Mouse (Mus musculus): Measurements from ENCODE around the gene Nudt22.
A peak's percentile ranks its signal among the peaks of the same experiment; 100 is the strongest.
"Not testable (repeated sequence)": the region's sequence is repeated elsewhere in the genome, so short reads cannot be mapped to it uniquely, and the experiment has no call there.

The Nudt22 gene

GRCm38 (mm10) chr19:6995255-6995991 lies 494 bp downstream of the Nudt22 start:
- no peak for DNase-seq (ENCODE audit: low spot score)

GRCm38 (mm10) chr19:6994489-6994888 lies 1.4 kb downstream of the Nudt22 start:
- DNase-seq (ENCODE audit: low spot score): no peak

GRCm38 (mm10) chr19:6994002-6994401 lies 1.9 kb downstream of the Nudt22 start:
- DNase-seq (ENCODE audit: low spot score): no peak

GRCm38 (mm10) chr19:6993011-6993770 lies 2.7 kb downstream of the Nudt22 start:
- no peak for DNase-seq (ENCODE audit: low spot score)

- peak; percentile 97 for DNase-seq (ENCODE audit: low spot score)
These were observed 3.7 kb downstream of the Nudt22 start, which contains the start of gene Dnajc4 for GRCm38 (mm10) chr19:6992011-6992858. Gene Dnajc4, minus strand, starts transcription at chr19:6992572.

- DNase-seq (ENCODE audit: low spot score): not testable (repeated sequence)
These were observed 4.8 kb downstream of the Nudt22 start for GRCm38 (mm10) chr19:6991166-6991565.

GRCm38 (mm10) chr19:6990712-6991111 lies 5.2 kb downstream of the Nudt22 start:
- no peak for DNase-seq (ENCODE audit: low spot score)

GRCm38 (mm10) chr19:6989251-6989650 lies 6.7 kb downstream of the Nudt22 start:
- DNase-seq (ENCODE audit: low spot score): no peak

GRCm38 (mm10) chr19:6987904-6988285 lies 8.0 kb downstream of the Nudt22 start:
- no peak for DNase-seq (ENCODE audit: low spot score)

- peak; percentile 58 for DNase-seq (ENCODE audit: low spot score)
These were observed 8.6 kb downstream of the Nudt22 start, which contains the start of gene Vegfb for GRCm38 (mm10) chr19:6987061-6987903. Gene Vegfb, minus strand, starts transcription at chr19:6987651.

- no peak for DNase-seq (ENCODE audit: low spot score)
These were observed 9.8 kb downstream of the Nudt22 start for GRCm38 (mm10) chr19:6985951-6986708.

- no peak for DNase-seq (ENCODE audit: low spot score)
These were observed 10.6 kb downstream of the Nudt22 start for GRCm38 (mm10) chr19:6985300-6985699.

GRCm38 (mm10) chr19:6983621-6984020 lies 12.3 kb downstream of the Nudt22 start:
- no peak for DNase-seq (ENCODE audit: low spot score)

GRCm38 (mm10) chr19:6981465-6981864 lies 14.5 kb downstream of the Nudt22 start:
- no peak for DNase-seq (ENCODE audit: low spot score)

- DNase-seq (ENCODE audit: low spot score): peak; percentile 98
These were observed 15.4 kb downstream of the Nudt22 start, which contains the start of gene Fkbp2 for GRCm38 (mm10) chr19:6980381-6981093. Gene Fkbp2, minus strand, starts transcription at chr19:6980501.

GRCm38 (mm10) chr19:6979486-6980380 lies 16.2 kb downstream of the Nudt22 start:
- peak; percentile 99 for DNase-seq (ENCODE audit: low spot score)

GRCm38 (mm10) chr19:6979001-6979479 lies 16.9 kb downstream of the Nudt22 start:
- peak; percentile 54 for DNase-seq (ENCODE audit: low spot score)

GRCm38 (mm10) chr19:6978639-6978974 lies 17.3 kb downstream of the Nudt22 start:
- DNase-seq (ENCODE audit: low spot score): no peak

Data from testis, postnatal 14 days (tissue).